Mouse (Mus musculus) neural tube, embryonic 12.5 days (tissue): ENCODE data around the gene Agfg2. TPM values are rescaled to one million over a fixed set of nuclear protein-coding genes. Genes with fewer than 3 reads are reported as not detected.
A peak's percentile ranks its signal among the peaks of the same experiment; 100 is the strongest.

Experiments
- ATAC-seq: fragments of 200-750 bp; cut with Nextera tagmentation; 2 replicates; pipeline ENCODE4 v1.8.0; 2017; ENCODE audit warnings: low read depth, mild to moderate bottlenecking, moderate TSS enrichment, moderate library complexity; ENCODE audit not compliant: low FRiP score
- H3K27ac ChIP-seq: fragments of 300-500 bp; sonication (generic); 2 replicates; pipeline ENCODE4 v1.5.1; 2016
- H3K27me3 ChIP-seq: fragments of 300-500 bp; sonication (generic); replicated peaks from 2 replicates; pipeline ENCODE4 v1.6.1; 2016; ENCODE audit warnings: mild to moderate bottlenecking
- H3K36me3 ChIP-seq: fragments of 300-500 bp; sonication (generic); 2 replicates; pipeline ENCODE4 v1.6.1; 2016; ENCODE audit warnings: mild to moderate bottlenecking
- H3K4me1 ChIP-seq: fragments of 300-500 bp; sonication (generic); 2 replicates; pipeline ENCODE4 v1.6.1; 2016
- H3K4me2 ChIP-seq: fragments of 300-500 bp; sonication (generic); replicated peaks from 2 replicates; pipeline ENCODE4 v1.6.1; 2016; ENCODE audit warnings: mild to moderate bottlenecking
- H3K4me3 ChIP-seq: fragments of 300-500 bp; sonication (generic); 2 replicates; pipeline ENCODE4 v1.5.1; 2016
- H3K9ac ChIP-seq: fragments of 300-500 bp; sonication (generic); 2 replicates; pipeline ENCODE4 v1.6.1; 2016; ENCODE audit warnings: mild to moderate bottlenecking
- H3K9me3 ChIP-seq: fragments of 300-500 bp; sonication (generic); 2 replicates; pipeline ENCODE4 v1.6.1; 2016; ENCODE audit warnings: mild to moderate bottlenecking
- WGBS: fragments of 180-500 bp; shearing (Covaris S2); methylation state at CpG from one replicate; pipeline ENCODE4 v1.1.7; 2016; 5-methylcytosine and 5-hydroxymethylcytosine counted together
- polyA plus RNA-seq: library from polyadenylated mRNA; unstranded; fragments of >200 nt; fragmentation: Nextera tagmentation; extraction: Ambion mirVana; gene quantifications from 2 replicates; pipeline ENCODE4 v1.2.1, GENCODE M21; 2016

Gene Agfg2
- polyA plus RNA-seq, 1 experiment from 2014 or later = 20.8 TPM

DNA sequence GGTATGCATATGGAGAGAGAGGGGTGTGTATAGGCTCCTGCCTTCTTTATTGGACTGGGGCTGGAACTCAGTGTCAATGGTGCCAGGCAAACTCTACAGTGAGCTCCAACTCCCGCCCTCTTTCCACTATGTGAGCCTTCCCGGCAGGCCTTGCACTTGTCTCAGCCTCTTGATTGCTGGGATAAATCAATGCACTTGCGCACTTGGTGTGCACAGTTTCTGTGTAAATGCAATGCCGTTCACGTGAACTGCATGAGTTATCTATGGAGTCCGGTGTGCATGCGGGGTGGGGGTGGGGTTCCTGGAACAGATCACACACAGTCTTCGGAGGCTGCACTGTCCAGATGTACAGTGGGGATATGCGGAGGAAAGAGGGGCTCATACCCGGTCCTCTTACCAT, 31.2 kb downstream of the Agfg2 start:
- H3K4me2 ChIP-seq = no peak overlapping the region
- ATAC-seq = no peak
- H3K4me3 ChIP-seq = no peak overlapping the region
- H3K27me3 ChIP-seq = no peaks in the 10 kb centered on the region
- H3K9me3 ChIP-seq = no peaks in the 10 kb centered on the region
- no peak overlapping the region for H3K9ac ChIP-seq
- peaks cover 14% of the 10 kb centered on the region for H3K4me1 ChIP-seq
- H3K27ac ChIP-seq = no peak overlapping the region
- H3K36me3 ChIP-seq = peaks cover 39% of the 10 kb centered on the region
- WGBS = 91% methylated on average over 10 of the region's 10 CpGs

DNA sequence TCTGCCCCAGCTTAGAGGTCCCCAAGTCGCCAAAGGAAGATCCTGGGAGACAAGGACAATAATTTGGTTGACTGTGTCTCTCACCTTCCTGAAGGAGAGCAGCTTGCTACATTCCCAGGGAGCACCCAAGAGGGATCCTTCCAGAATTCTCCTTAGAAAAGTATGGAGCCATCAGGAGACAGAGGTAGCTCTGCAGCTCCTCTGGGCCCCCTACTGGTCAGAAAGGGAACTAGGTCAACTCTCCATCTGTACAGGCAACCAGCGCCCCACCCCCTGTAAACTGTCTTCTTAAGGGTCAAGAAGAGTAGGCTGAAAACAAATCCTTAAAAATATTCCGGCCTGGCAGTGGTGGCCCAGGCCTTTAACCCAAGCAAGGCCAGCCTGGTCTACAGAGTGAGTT, 32.1 kb downstream of the Agfg2 start:
- Histone ChIP-seq H3K9me3 (no peaks in the 10 kb centered on the region), H3K9ac (no peak overlapping the region), H3K36me3 (peaks cover 36% of the 10 kb centered on the region), H3K27me3 (no peaks in the 10 kb centered on the region), H3K4me1 (peaks cover 17% of the 10 kb centered on the region), H3K4me2 (no peak overlapping the region), H3K27ac (no peak overlapping the region), H3K4me3 (no peak overlapping the region)
- ATAC-seq = no peak
- 27% methylated on average over 3 of the region's 3 CpGs for WGBS

DNA sequence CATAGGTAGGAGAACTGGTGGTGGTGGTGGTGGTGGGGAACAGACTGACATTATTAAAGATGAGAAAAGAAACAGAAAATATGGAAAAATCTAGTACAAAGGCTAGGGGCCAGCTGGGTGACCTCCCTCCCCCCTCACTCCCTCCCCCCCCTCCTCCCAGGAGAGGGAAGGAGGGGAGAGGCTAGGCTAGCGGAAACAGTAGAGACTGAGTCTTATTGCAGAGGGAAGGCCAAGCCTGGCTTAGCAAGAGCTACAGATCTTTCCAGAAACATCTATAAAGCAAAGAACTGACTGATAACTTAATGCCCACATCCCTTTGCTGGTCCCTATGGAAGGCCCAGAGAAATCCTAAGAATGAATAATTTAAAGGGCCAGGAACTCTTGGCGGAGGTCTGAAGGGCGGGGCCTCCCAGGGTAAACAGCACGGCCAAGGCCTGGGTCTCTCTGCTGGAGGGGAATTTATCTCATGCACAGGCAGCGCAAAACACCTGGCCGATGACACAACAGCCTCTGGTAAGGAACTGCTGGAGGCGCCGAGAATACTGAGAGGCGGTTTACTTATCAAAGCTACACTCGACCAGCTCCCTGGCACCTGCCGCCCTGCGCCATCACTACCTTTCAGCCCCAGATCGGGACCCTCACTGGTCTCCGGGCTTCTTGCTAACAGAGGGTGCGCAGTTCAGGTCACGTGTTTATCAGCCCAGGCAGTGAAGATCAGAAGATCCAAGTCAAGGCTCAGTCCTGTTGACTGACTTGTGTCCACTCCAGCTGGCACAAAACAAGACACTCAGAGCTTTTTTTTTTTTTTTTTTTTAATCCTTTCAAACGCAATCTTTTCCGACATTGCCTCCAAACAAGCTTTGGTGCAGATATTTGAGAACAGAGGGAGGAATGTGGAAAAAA, 34.6 kb downstream of the Agfg2 start:
- Histone ChIP-seq H3K27ac (no peak overlapping the region), H3K9me3 (no peaks in the 10 kb centered on the region), H3K27me3 (peaks cover 16% of the 10 kb centered on the region), H3K4me1 (peaks cover 26% of the 10 kb centered on the region), H3K4me2 (peak overlapping the region; percentile 12; the same call in 1 of the 2 replicates), H3K4me3 (no peak overlapping the region), H3K9ac (no peak overlapping the region), H3K36me3 (peaks cover 28% of the 10 kb centered on the region)
- 18% methylated on average over 18 of the region's 18 CpGs for WGBS
- no peak for ATAC-seq

DNA sequence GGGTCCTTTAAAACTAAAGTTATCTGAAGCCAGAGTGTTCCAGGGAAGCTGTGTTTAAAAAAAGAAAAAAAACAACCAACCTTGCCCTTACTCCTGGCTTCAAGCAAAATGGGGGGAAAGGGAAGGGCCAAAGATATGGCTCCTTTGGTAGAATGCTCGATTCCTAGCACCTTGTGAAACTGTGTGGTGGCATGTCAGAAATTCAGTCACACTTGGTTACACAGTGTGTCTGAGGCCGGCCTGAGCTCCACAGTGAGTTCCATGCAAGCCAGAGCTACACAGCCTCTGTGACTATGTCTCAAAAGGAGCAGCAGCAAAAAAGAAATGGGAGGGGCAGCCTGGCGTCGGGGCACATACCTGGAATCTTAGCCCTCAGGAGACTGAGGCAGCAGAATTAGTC, 35.3 kb downstream of the Agfg2 start:
- Histone ChIP-seq H3K4me1 (peaks cover 30% of the 10 kb centered on the region), H3K36me3 (peaks cover 26% of the 10 kb centered on the region), H3K27me3 (peaks cover 21% of the 10 kb centered on the region), H3K9me3 (no peaks in the 10 kb centered on the region), H3K9ac (no peak overlapping the region), H3K4me3 (no peak overlapping the region), H3K27ac (no peak overlapping the region), H3K4me2 (0 out of 2 replicates have a peak overlapping the region, but pooled peaks have one; percentile 12)
- no peak for ATAC-seq
- WGBS = 44% methylated on average over 4 of the region's 4 CpGs

DNA sequence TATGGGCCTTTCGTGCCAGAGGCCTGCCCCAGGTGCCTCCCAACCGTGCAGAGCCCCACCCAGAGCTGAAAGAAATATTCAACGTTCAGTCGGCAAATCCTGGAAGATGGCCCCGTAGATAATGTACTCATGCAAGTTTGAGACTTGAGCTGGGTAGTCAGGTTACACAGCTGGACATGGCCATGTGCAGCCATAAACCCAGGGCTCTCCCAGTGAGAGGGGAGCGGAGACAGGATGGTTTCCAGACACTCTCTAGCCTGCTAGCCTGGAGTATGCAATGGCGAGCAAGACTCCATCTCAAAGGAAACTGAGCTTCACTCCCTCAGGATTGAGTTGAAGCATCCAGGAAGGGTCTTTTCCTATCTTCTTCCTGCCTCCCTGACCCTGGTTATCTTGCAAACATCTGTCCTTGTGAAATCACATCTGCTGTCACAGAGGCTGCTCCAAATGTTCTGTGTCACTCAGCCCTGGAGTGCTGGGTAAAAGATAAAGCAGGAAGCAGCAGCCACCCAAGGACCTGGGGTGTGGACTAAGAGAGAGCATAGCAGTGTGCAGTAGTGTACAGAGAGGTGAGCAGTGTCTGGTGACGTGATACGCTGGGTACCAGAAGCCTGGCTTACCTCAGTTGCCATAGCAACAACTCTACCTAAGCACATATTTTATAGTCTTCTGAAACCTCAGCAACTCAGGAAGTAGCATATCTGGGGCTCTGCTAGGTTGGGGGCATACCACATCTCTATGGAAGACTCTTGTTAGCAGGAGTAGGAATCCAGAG, 36.5 kb downstream of the Agfg2 start:
- Histone ChIP-seq H3K9ac (no peak overlapping the region), H3K9me3 (no peaks in the 10 kb centered on the region), H3K4me2 (no peak overlapping the region), H3K27me3 (peaks cover 33% of the 10 kb centered on the region), H3K4me1 (peaks cover 31% of the 10 kb centered on the region), H3K4me3 (no peak overlapping the region), H3K27ac (no peak overlapping the region), H3K36me3 (peaks cover 14% of the 10 kb centered on the region)
- ATAC-seq = 0 out of 2 replicates have a peak, but pooled peaks have one; percentile 43
- whole genome bisulfite sequencing = 68% methylated on average over 9 of the region's 9 CpGs

DNA sequence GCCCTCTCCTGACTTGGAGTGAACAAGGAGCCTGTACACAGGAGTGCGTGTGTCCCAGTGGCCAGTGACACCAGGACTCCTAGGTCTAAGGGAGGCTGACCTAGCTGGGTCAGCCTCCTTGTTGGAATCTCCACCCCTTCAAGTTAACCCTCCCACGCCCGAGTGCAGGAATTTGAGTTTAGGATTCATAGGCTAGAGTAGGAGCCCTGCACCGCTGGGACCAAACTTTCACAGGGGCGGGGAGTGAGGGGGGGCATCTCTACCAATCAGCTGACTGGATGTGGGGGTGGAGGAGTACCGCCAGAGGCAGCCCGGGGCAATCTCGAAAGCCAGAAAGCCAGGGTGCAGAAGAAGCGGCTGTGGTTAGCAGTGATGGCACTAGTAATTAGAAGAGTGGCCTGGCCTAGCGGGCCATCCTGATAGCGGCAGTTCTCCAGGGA, 38.9 kb downstream of the Agfg2 start, which contains the start of gene Irs3:
TSS of gene Irs3 (minus strand) at position 63 of the 440 bp plus-strand sequence.
- Histone ChIP-seq H3K27me3 (peaks cover 40% of the 10 kb centered on the region), H3K4me2 (peak within 1 kb of the TSS; percentile 52), H3K4me1 (peaks cover 31% of the 10 kb centered on the region), H3K4me3 (peak within 1 kb of the TSS; percentile 19), H3K9ac (0 out of 2 replicates have a peak within 1 kb of the TSS, but pooled peaks have one; percentile 22), H3K36me3 (peaks cover 23% of the 10 kb centered on the region), H3K9me3 (no peaks in the 10 kb centered on the region), H3K27ac (no peak within 1 kb of the TSS)
- no peak for ATAC-seq
- WGBS = 10% methylated on average over 11 of the region's 11 CpGs

DNA sequence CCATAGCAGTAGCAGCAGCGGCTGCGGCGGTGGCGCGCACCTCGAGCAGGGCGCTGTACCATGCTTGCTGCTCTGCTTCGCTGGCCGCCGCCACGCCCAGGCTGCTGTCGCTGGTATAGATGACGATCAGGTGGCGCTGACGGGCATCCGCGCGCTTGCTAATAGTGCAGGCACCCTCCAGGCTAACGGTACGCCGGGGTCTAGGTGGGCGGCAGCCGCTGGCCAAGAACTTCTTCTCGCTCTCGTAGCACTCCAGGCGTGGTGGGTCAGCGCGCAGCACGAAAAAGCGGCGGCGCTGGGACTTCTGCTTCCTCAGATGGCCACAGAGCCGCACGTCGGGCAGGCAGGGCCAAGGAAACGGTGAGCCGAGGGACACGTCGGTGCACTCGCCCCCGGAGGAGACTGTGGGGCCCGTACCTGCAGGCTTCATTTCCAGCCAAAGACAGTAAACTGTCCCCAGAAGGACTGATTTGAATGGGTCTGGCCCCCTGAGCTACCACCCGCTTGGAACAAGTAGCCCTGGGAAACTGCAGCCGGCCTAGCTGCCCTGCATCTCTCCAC, 39.4 kb downstream of the Agfg2 start:
- no peak for ATAC-seq
- 2% methylated on average over 44 of the region's 44 CpGs for WGBS

DNA sequence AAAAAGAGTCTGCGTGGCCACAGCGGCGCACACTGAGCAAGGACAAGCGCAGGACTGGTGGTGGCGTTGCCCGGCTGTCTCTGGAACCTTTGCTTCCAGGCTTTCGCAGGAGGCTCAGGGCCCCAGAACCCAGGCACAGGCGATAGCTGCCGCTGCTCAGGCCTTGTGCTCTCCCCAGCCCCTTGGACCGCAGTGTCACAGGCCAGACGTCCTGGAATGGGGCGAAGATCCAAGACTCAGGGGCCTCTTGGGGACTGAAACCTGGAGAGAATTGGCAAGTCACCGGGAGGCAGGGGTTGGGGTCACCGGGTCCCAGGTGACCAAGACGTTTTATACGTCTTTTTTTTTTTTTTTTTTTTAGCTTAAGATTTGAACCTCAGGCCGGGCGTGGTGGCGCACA, 40.0 kb downstream of the Agfg2 start:
- H3K4me2 ChIP-seq = no peak overlapping the region
- no peak for ATAC-seq

More for the DNA sequence above, 39.4 kb downstream of the Agfg2 start:
- Histone ChIP-seq H3K9me3 (no peaks in the 10 kb centered on the region), H3K27me3 (peaks cover 40% of the 10 kb centered on the region), H3K9ac (0 out of 2 replicates have a peak overlapping the region, but pooled peaks have one; percentile 22), H3K4me3 (peak overlapping the region; percentile 19), H3K36me3 (peaks cover 28% of the 10 kb centered on the region), H3K27ac (no peak overlapping the region), H3K4me2 (peak overlapping the region; percentile 52), H3K4me1 (peaks cover 31% of the 10 kb centered on the region)

DNA sequence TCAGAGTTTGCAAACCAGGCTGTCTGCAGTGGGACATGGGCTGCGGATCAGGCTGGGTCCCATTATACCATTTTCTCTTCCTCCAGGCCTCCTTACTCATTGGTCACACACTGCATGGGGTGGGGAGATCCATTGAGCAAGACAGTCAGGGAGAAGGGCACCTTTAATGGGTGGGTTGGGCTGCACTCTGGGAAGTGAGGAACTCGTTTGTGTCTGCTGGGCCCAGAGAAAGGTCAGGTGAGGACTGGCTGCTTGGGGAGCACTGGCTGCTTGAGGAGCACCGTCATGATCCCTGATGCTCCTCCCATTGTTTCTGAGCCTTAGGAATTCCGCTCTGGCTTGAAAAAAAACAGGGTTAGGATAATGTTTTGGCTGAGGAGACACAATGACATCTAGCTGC, 41.6 kb downstream of the Agfg2 start:
- no peak for ATAC-seq
- Histone ChIP-seq H3K4me3 (no peak overlapping the region), H3K9ac (no peak overlapping the region), H3K9me3 (no peaks in the 10 kb centered on the region), H3K27me3 (peaks cover 40% of the 10 kb centered on the region), H3K4me2 (no peak overlapping the region), H3K36me3 (peaks cover 51% of the 10 kb centered on the region), H3K4me1 (peaks cover 15% of the 10 kb centered on the region), H3K27ac (no peak overlapping the region)
- 55% methylated on average over 4 of the region's 4 CpGs for WGBS

More for the DNA sequence above, 40.0 kb downstream of the Agfg2 start:
- H3K36me3 ChIP-seq = peaks cover 35% of the 10 kb centered on the region
- H3K9me3 ChIP-seq = no peaks in the 10 kb centered on the region
- no peak overlapping the region for H3K9ac ChIP-seq
- H3K4me1 ChIP-seq = peaks cover 24% of the 10 kb centered on the region
- no peak overlapping the region for H3K4me3 ChIP-seq
- WGBS = 41% methylated on average over 19 of the region's 19 CpGs
- peaks cover 40% of the 10 kb centered on the region for H3K27me3 ChIP-seq
- H3K27ac ChIP-seq = no peak overlapping the region

DNA sequence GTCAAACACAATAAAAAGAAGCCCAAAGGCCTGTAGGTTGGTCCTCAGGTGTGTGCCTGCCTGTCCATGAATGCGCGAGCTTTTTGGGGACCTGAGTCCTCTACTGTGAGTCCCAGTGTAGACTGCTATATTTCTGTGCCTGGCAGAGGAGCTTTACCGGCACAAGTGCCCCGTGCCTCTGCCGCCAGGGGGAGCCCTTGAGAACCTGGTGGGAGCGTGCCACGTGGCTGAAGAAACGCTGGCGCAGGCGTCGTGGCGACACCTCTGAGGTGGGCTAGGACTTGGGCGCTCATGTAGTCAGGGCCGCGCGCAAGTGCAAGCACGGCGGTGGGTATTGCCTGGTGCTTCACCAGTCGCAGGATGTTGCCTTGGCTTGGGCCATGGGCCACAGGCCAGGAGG, 43.5 kb downstream of the Agfg2 start, which contains the start of gene Sap25:
TSS of gene Sap25 (plus strand) at position 281 of the 400 bp plus-strand sequence.
- Histone ChIP-seq H3K36me3 (peaks cover 69% of the 10 kb centered on the region), H3K4me1 (peaks cover 15% of the 10 kb centered on the region), H3K27ac (no peak within 1 kb of the TSS), H3K9ac (no peak within 1 kb of the TSS), H3K4me2 (no peak within 1 kb of the TSS), H3K4me3 (no peak within 1 kb of the TSS), H3K27me3 (peaks cover 36% of the 10 kb centered on the region), H3K9me3 (no peaks in the 10 kb centered on the region)
- WGBS = 88% methylated on average over 19 of the region's 19 CpGs
- peak; percentile 39; the same call in 1 of the 2 replicates for ATAC-seq

DNA sequence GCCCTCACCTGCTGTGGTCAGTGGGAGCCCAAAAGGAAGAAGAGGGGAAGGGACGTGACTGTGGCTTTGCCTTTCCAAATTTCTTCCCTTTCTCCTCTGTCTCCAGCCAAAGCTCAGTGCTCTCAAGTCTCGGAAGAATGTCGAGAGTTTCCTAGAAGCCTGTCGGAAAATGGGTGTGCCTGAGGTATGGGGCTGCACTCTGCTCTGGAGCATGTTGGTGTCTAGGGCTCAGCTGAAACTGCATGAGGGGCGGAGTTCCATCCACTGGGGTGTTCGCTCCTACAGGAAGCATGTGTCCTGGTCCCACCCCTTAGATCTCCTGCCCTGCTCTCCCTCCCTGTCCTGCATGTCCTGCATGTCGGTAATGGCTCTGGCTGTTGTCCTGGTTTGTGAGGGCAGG, 45.1 kb downstream of the Agfg2 start:
- Histone ChIP-seq H3K9ac (no peak overlapping the region), H3K9me3 (no peaks in the 10 kb centered on the region), H3K4me2 (no peak overlapping the region), H3K27me3 (peaks cover 21% of the 10 kb centered on the region), H3K27ac (no peak overlapping the region), H3K4me1 (peaks cover 4% of the 10 kb centered on the region; the same call in 1 of the 2 replicates), H3K4me3 (no peak overlapping the region), H3K36me3 (peaks cover 82% of the 10 kb centered on the region)
- WGBS = 87% methylated on average over 7 of the region's 7 CpGs
- no peak for ATAC-seq
